Mouse (Mus musculus): ENCODE data around the gene Sppl3.

DNA sequence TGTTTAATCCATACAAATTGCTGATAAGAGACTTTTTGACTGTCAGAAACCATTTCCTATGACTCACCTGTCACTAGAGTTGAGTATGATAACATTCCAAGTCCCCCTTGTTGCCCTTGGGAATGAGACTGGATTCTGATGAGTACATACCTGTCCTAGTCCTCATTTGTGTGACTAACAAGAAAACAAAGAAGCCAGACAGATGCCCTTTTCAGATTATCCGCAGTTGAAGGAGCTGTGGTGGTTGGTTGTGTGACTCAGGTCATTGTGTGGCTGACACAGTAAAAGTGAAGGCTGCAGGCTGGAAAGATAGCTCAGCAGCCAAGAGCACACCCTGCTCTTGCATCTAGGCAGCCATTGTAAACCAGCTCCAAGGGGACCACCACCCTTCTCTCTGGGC is 51.6 kb downstream of the Sppl3 start:
- TF ChIP-seq CTCF (IDR thresholded peaks at IDR 0.05; ENCODE audit: low read depth, low read length) = no peak
- no peak for TF ChIP-seq POLR2A (IDR thresholded peaks at IDR 0.05; ENCODE audit: extremely low read depth, insufficient read depth, low read length)
